In genomic region chr2:54028851-54029250, GRCm38 (mm10) we compare ENCODE assay signal across 30 mouse cellular contexts. TPM values are rescaled to one million over a fixed set of nuclear protein-coding genes. Genes with fewer than 3 reads are reported as not detected.
"Had no signal": no experiment of that assay in that cellular context is flagged by ENCODE, and none has a peak within 500 bp of the region (broad histone marks: within the 10 kb centered on the region; RNA-seq: fewer than 3 reads in every experiment).

No protein-coding gene starts in this region.

- H3K9ac ChIP-seq: embryonic facial prominence, embryonic 12.5 days; embryonic facial prominence, embryonic 13.5 days; embryonic facial prominence, embryonic 15.5 days; forebrain, embryonic 12.5 days; forebrain, embryonic 13.5 days; forebrain, embryonic 15.5 days; heart, embryonic 12.5 days had no signal

- H3K9me3 ChIP-seq: embryonic facial prominence, embryonic 10.5 days; embryonic facial prominence, embryonic 12.5 days; embryonic facial prominence, embryonic 13.5 days; embryonic facial prominence, embryonic 15.5 days; forebrain, embryonic 10.5 days; forebrain, embryonic 12.5 days; forebrain, embryonic 13.5 days; forebrain, embryonic 15.5 days; heart, embryonic 10.5 days; heart, embryonic 12.5 days had no signal

- H3K27ac ChIP-seq: embryonic facial prominence, embryonic 10.5 days; embryonic facial prominence, embryonic 12.5 days; embryonic facial prominence, embryonic 13.5 days; embryonic facial prominence, embryonic 15.5 days; forebrain, embryonic 10.5 days; forebrain, embryonic 12.5 days; forebrain, embryonic 13.5 days; forebrain, embryonic 15.5 days; gastrocnemius, adult 2 months; heart, adult 2 months; heart, embryonic 10.5 days had no signal

- ATAC-seq: forebrain, embryonic 13.5 days; forebrain, embryonic 14.5 days; forebrain, embryonic 15.5 days; forebrain, embryonic 16.5 days had no signal

- H3K4me3 ChIP-seq: embryonic facial prominence, embryonic 10.5 days; embryonic facial prominence, embryonic 12.5 days; embryonic facial prominence, embryonic 13.5 days; embryonic facial prominence, embryonic 15.5 days; erythroblast, embryonic 14.5 days; forebrain, embryonic 10.5 days; forebrain, embryonic 12.5 days; forebrain, embryonic 13.5 days; forebrain, embryonic 15.5 days; gastrocnemius, adult 2 months; heart, adult 2 months; heart, embryonic 10.5 days; heart, embryonic 12.5 days had no signal

- H3K4me1 ChIP-seq: embryonic facial prominence, embryonic 10.5 days; embryonic facial prominence, embryonic 12.5 days; embryonic facial prominence, embryonic 13.5 days; embryonic facial prominence, embryonic 15.5 days; forebrain, embryonic 10.5 days; forebrain, embryonic 12.5 days; forebrain, embryonic 13.5 days; forebrain, embryonic 15.5 days; heart, embryonic 10.5 days; heart, embryonic 12.5 days had no signal

- H3K36me3 ChIP-seq: embryonic facial prominence, embryonic 10.5 days; embryonic facial prominence, embryonic 12.5 days; embryonic facial prominence, embryonic 13.5 days; embryonic facial prominence, embryonic 15.5 days; forebrain, embryonic 10.5 days; forebrain, embryonic 12.5 days; forebrain, embryonic 15.5 days; heart, embryonic 10.5 days; heart, embryonic 12.5 days had no signal

- H3K27me3 ChIP-seq: embryonic facial prominence, embryonic 12.5 days; embryonic facial prominence, embryonic 13.5 days; embryonic facial prominence, embryonic 15.5 days; forebrain, embryonic 12.5 days; forebrain, embryonic 13.5 days; forebrain, embryonic 15.5 days; heart, embryonic 12.5 days had no signal

- DNase-seq: cerebellum, adult 8-10 months; cerebellum, adult 9-10 months; cerebellum, adult 9-11 months; cerebellum, postnatal 36 days; embryo, embryonic 11 days; gastrocnemius, adult 2 months; gastrocnemius, postnatal 10 days; gastrocnemius, postnatal 14 days; gastrocnemius, postnatal 25 days; gastrocnemius, postnatal 36 days; heart, adult 11 months; heart, adult 18-20 months; heart, adult 2 months had no signal

- H3K4me2 ChIP-seq: embryonic facial prominence, embryonic 12.5 days; embryonic facial prominence, embryonic 13.5 days; embryonic facial prominence, embryonic 15.5 days; forebrain, embryonic 12.5 days; forebrain, embryonic 13.5 days; forebrain, embryonic 15.5 days; heart, embryonic 11.5 days; heart, embryonic 12.5 days had no signal

RNA-seq across cellular contexts. Expression of gene Rprm, which starts 56.5 kb away (rescaled TPM):
- total RNA-seq: common myeloid progenitor, adult 5-6 weeks; gastrocnemius, adult 2 months; gastrocnemius, adult 8-10 months; granulocyte monocyte progenitor cell, adult 5-6 weeks had no signal
